Mouse (Mus musculus): ENCODE data around the gene Retsat.

Gene Retsat

DNA sequence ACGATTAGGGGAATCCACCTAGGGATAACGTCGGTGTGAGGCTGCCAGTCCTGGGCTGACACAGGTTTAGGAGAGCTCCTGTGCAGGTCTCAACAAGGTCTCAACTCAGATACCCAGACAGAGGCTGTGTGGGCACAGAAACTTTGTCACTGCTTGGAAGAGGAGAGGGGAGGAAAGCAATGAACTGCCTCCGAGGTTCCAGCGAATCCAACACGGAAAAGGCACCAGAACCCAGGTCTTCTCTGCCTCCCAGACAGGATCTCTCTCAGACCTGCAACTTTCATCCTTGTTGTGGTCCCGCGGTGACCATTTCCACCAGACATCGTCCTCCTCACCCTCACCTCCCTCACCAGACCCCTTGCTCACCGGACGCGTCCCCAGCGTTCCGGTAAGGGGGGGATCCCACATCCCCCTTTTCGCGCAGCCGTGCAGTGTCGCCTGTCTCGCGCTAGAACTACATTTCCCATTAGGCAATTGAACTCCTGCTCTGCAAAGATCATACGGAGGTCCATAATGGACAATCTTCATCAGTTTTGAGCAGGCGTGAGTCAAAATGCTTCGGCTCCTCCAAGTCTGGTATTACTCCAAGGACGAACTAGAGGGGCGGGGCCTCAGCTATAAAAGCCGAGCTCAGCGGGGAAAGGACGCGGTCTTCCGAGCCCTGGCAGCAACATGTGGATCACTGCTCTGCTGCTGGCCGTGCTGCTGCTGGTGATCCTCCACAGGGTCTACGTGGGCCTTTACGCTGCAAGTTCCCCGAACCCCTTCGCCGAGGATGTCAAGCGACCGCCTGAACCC, at the start of gene Retsat, which contains the start of gene Elmod3:
Gene Retsat (plus strand): TSS at position 520 of the 798 bp plus-strand sequence.
Gene Elmod3 (minus strand): TSS at position 458 of the 798 bp plus-strand sequence.
- DNase-seq (ENCODE audit: low read depth, low spot score): peak; percentile 98

DNA sequence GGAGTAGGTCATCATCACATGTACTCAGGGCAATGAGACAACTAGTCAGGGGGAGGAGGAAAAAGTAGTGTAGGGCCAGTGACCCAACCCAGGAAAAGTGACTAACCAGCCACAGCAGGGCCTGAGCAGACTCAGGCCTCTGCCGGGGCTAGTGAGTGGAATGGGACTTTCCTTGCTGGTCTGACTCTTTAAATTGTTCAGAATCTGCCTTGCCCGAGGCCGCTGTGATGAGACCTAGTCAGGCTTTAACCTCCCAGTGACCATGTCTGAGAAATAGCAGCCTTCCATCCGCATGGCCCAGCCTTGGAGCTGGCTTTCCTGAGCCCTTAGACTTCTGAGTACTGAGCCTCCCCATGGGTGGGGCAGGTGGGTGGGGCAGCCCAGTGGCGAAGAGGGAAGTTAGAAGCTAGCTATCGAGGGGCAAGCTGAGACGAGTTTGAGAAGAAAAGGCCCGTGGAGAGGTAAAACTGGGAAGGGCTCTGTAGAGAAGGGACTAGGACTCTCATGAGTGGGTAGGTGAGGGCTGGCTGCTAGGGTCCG, 49.2 kb upstream of the Retsat start:
- DNase-seq (ENCODE audit: low read depth, low spot score): peak; percentile 69

DNA sequence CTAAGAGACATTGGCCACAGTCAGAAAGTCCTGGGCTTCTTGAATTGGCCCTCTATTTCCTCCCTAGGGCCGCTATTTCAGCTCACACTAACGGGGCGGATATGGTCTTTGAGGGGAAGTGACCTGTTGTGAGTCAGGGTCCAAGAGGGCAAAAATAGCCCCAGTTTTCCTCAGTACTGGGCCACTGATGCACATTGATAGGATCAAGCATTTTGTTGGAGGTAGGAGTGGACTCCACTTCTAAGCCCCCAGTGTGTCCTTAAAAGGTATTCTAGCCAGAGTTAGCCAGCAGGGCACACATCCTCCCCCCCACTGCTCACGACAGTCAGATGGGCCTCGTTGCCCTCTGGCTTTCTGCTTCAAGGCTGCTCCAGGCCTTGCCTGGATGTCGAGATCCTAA, 48.2 kb upstream of the Retsat start:
- no peak for DNase-seq (ENCODE audit: low read depth, low spot score)

DNA sequence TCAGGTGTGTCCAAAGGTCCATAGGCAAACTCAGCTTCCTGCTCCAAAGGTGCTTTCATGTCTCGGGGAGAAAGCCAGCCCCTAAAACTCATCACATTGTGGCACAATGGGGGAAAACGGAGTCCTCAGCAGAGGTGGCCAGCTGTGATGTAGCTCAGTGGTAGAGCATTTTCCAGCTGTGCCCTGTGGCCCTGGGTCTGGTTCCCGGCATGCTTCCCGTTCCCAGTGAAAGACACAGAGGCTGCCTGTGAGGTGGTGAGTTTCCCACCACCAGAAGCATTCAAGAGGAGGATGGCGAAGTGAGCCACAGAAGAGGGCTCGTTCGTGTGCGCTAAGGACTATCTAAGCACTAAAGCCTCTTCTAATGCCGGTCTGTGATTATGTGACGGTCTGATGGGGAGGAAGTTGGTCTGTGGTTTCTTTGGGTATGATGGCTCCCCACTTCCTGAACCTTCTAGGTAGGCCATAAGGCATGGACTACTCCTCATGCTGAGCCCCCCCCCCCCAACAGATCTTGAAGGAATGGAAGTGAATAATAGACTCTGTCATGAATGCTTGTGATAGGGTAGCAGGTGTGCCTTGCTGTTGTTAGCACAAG, 47.7 kb upstream of the Retsat start:
- DNase-seq (ENCODE audit: low read depth, low spot score): no peak

DNA sequence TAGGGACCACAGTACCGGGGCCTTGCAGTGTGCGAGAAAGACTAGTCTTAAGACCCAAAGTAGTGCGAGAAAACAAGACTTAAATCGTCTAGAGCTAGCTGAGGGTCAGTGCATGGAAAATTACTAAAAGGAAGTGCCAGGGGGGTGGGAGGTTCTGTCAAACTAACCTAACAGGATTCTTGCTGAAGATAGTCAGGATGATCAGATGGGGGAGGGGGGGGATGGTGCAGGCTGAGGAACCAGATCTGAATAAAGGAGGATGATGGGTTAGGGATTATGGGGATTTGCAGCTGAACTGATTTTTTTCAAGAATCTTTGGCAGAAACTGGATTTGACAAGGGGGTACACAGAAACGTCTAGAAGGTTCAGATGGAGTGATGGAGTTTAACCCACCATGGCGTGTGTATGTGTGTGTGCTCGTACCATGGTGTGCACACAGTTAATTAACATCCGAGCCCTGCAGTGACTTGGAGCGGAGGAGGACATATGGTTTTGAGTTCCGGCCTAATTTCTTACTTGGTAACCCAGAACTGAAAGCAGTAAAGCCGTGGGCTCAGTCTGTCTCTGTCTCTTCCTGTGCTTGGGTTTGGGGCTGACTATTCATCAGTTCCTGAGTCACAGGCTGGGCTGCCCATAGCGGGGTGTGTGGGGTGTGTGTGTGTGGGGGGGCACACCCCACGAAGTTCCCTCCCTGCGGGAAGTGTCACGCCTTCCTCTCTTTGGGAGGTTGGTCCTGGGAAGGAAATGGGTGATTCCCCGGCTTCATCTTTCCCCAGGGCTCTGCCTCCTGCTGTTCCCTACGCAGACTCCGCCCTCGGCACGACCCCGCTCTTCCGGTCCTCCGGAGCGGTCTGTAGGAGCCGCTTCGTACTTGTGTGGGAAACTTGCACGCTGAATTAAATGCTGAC, 45.9 kb upstream of the Retsat start:
- DNase-seq (ENCODE audit: low read depth, low spot score): peak; percentile 87

DNA sequence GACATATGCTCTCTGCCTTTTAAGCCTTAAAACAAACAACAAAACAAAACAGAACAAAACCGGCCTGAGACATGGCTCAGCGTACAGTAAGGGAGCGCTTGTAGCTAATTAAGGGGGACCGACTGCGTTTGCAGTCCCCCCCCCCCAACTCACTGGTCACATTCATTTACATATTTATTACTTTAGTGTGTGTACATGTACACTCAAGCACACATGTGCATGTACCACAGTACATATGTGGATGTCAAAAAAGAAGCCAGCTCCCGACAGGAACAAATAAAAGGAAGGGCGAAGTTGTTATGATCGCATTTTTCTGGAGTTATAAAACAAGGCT, 45.2 kb upstream of the Retsat start:
- no peak for DNase-seq (ENCODE audit: low read depth, low spot score)

DNA sequence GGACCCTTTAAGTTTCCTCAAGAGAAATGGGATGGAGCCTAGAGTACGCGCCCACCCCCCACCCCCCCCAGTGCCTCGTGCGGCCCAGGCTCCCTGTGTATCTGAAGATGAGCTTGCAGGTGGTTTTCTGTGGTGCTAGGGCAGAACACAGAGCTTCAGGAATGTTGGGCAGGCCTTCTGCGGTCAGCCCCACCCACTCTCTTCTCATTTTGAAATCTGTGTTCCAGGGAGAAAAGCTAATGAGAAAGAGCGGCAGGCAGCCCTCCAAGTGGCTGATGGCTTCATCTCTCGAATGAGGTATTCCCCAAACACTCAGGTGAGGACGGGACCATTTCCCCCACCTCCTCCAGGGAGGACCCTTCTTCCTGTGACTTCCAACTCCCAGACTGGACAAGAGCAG, 37.5 kb upstream of the Retsat start:
- peak; percentile 65 for DNase-seq (ENCODE audit: low read depth, low spot score)

DNA sequence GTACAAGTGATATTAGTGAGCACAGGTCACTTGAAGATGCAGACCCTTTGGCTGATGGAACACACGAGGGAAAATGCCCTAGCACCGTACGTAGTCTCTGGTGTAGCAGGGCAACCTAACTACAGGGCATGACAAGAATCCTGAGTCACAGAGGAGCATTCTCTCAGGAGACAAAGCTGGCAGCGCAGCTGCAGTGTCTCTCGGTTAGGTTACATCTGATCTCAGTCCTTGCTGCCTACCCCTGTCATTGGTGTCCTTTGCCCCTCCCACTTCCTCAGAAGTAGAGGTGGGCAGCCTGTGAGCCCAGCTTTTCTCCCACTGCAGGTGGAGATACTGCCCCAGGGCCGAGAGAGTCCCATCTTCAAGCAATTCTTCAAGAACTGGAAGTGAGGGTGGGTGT, 35.8 kb upstream of the Retsat start:
- DNase-seq (ENCODE audit: low read depth, low spot score): no peak

DNA sequence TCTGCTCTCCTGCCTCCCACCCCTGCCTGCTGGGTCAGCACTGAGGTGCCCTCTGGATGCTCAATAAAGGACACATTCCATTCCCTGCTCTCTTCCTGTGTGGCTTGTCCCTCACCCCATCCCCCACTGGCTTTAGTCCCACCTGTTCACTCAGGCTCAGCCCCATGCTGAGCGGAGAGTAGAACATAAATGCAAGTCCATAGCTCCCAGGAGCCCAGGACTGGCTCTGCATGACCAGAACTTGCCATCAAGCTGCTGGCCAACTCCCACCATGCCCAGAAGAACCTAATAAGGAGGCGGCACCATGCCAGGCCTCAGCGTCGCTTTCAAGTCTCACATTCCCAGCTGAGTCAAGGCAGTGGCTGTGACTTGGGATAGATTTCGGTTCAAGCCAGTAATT, 35.4 kb upstream of the Retsat start:
- peak; percentile 60 for DNase-seq (ENCODE audit: low read depth, low spot score)

DNA sequence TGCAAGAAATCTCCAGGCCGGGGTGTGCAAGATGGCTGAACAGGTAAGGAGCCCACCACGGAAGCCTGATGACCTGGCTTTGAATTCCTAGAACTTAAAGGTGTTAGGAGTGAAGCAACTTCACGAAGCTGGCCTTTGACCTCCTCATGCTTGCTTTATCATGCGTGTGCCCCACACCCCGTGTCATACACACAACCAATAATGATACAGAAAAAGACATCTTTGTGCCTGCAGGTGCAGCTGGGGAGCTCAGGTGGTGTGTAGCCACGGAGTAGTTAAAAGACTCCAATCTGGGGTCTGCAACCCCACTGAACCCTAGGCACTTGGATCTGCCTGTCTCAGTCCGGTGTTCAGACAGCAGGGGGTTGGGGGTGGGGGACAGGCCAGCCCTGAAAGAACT, 32.8 kb upstream of the Retsat start:
- DNase-seq (ENCODE audit: low read depth, low spot score): no peak

DNA sequence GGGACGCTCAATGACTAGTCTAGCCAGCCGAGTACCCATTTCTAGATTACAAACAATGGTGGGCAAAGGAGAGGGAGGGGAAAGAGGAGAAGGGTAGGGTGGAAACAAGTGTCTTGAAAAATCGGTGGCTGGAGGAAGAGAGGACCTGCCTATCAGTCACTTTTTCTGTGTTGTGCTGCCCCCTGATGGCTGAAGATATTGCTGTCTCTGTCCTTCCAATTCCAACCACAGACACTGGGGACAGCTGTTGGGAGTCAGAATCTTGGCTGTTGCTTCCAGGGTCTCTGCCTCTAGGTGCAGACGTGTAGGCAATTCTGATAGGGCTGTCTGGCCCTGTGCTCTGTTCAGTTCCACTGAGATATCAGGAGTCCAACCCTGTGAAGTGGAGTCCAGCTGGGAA, 32.2 kb upstream of the Retsat start:
- DNase-seq (ENCODE audit: low read depth, low spot score): peak; percentile 93

DNA sequence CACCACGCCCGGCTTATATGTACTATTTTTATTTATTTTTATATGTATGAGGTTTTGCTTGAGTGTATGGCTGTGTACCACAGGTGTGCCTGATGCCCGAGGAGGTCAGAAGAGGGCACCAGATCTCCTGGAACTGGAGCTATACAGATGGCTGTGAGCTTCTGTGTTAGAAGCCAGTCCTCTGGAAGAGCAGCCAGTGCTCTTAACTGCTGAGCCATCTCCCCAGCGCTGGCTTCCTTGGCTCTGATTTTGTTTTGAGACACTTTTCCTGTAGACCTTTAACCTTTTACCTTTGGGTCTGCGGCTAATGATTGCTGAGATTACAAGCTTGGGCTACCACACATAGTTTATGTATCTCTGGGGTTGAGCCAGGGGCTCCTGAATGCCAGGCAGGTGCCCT, 30.8 kb upstream of the Retsat start:
- DNase-seq (ENCODE audit: low read depth, low spot score): no peak

DNA sequence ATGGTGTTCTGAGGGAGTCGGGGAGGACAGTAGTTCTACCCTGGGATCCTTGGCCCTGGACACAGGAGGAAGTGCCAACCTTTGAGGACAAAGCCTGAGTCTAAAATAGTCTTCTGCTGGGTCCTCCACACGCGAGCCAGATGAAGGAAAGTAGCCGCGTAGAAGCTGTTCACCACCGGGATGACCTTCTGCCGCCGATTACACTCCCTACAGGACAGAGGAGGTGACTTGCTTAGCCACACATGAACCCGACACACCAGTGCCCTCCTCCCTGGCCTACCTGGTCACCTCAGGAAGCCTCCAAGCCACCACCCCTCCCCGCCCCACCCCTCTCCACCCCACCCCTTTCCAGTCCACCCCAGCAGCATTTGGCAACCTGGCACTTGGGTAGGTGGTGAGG, 29.5 kb upstream of the Retsat start:
- DNase-seq (ENCODE audit: low read depth, low spot score): no peak

DNA sequence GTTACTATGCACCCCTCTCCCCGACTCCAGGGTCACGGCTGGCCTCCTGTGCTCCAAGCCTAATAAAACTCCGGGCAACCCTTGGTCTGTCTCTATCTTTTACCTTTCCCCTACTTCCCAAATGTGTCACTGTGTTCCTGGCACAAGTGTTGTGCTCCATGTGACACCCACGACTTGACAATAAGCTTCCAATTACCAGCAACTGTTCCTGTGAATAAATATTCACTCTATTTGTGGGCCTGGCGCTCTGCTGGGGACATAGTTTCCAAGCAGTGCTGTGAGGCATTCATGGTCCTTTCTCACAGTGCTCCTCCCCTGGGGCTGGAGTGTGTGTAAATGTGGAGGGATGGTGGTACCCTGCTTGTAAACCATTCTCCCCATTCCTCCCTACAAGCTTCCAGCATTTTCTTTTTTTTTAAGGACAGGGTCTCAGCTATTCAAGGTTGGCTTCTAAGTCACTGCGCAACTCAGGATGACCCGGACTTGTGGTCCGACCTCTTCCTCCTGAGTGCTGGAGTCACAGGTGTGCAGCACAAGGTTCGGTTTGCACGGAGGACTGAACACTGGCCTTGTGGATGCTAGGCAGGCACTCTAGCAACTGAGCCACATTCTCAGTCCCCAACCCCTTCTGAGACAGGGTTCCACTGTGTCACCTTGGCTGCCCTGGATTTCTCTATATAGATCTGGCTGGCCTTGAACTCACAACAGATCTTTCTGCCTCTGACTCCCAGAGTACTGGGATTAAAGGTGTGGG, 27.5 kb upstream of the Retsat start:
- DNase-seq (ENCODE audit: low read depth, low spot score): no peak

DNA sequence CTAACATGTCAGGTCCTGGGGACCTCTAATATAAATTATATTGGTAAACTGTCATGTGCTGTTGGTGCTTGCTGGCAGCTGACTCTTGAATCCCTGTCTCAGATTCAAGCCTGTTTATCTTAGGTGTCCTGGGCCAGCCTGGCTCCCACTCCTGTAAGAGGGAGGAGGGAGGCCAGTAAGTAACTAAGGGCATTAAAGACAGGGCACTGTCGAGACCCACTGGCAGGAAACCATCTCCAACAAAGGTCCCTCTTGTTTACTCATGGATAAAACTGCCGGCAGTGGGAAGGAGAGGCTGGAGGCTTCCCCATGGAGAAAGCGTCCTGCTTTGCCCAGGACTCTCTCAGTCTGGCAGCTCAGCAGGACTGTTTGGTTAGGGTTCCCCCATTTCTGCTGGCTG, 26.4 kb upstream of the Retsat start:
- no peak for DNase-seq (ENCODE audit: low read depth, low spot score)

DNA sequence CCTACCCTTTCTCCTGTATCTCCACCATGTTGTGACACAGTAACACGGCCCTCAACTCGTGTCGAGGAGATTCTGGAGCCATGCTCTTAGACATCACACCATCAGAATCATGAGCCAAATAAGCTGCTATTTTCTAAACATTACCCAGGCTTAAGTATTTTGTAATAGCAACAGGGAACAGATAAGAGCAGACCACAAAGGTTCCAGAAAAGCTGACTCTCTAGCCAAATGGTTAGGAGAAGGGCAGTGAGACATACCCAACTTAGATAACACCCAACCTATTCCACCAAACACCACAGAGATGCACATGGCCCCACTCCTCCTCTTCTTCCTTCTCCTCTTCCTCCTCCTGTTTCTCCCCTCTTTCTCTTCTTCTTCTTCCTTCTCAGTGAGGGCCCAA, 22.2 kb upstream of the Retsat start:
- no peak for DNase-seq (ENCODE audit: low read depth, low spot score)

DNA sequence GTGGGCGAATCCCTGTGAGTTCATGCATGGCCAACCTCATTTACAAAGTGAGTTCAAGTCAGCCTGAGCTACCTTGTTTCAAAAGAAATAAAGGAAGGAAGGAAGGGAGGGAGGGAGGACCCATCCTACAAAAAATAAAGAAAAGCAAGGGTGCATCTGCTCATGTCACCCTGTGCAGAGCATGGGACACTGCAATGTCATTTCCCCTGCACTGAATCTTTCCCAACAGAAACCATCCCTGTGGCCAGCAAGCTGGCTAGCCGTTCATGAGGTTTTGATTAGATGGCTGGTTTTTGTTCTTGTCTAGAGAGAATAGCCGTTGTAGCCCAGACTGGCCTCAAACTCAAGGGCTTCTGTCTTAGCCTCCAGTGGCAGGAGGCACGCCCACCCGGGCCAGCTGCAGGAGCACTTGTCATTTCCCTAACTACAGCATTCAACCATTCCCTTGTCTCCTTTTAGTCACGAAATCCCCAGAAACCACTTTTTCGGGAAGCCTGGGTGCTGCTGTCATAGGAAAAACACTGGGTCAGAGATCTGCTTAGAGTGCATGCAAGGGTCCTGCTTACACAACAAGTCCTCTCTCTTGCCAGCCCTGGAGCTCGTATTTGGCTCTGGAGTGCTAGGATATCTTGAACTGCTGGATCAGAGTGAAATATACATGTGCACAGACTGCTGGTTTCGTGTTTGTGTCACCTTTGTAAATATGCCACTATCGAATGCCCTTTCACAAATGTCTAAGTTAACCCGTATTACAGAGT, 16.5 kb upstream of the Retsat start:
- no peak for DNase-seq (ENCODE audit: low read depth, low spot score)

DNA sequence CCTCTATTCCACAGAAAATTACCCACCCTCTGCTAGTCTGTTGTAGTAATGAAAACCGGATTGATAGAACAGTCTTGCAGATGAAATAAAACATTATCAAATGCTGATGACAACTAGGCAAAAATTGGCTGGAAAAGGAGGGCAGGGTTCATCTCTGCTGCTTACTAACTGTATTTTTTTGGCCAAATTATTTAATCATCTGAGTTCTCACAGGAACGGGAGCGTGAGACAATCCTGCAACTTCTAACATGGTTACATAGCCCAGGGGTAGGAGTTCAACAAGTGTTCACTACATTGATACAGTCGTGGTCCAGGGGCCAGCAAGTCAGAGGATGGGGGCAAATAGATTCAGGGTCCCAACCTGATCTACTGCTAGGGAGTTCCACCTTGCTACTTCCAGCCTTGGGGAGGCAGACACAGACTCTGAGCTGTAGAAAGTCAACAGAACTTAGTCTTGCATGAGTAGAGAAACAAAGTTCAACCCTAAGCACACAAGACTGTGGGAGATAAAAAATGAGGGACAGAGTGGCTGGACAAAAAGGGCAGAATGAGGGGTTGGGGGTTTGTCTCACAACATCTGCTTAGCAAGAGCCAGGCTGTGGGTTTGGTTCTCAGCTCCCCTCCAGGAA, 14.9 kb upstream of the Retsat start:
- DNase-seq (ENCODE audit: low read depth, low spot score): no peak

DNA sequence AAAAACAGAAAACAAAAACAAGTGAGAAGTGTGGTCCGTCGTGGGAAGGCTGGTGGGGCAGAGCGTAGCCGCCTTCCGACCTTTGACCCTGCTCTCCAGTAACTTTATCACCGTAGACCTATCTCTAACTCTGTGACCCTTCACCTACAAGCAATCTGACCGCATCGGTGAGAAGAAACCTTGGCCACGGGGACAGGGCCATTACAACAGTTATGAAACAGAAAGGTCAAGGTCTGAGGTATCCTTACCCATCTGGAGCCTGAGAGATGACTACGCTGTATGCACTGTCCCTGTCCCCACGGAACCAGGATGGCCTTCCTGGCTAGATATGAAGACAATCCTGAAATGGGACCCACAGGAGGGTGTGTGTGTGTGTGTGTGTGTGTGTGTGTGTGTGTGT, 14.1 kb upstream of the Retsat start:
- DNase-seq (ENCODE audit: low read depth, low spot score): no peak

DNA sequence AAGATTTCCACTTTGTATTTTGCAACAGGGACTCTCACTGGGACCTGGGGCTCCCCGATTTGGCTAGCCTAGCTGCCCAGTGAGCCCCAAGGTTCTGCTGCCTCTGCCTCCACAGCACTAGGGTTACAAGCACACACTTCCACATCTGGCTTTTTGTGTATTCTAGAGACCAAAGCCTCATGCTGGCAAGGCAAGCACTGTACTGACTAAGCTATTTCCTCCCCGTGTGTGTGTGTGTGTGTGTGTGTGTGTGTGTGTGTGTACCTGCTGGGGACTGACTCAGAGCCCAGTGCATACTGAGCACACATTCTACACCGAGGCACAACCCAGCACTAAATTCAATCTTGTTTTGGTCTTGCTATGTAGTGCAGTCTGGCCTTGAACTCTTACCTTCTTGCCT, 11.6 kb upstream of the Retsat start:
- DNase-seq (ENCODE audit: low read depth, low spot score): no peak
